Mouse (Mus musculus) CH12.LX (cell line): ENCODE results near the gene Mybpc3.

Source experiments
- CTCF ChIP-seq, 2 experiments: IDR thresholded peaks in 1 of 2; conservative IDR thresholded peaks in 1 of 2; 2 replicates each; pipeline ENCODE4 v1.5.1; 2011 to 2012; ENCODE audit warnings: low read depth in 2 of 2, low read length in 2 of 2, improper control_type of control experiment in 1 of 2, inconsistent platforms in 1 of 2, mild to moderate bottlenecking in 1 of 2, moderate library complexity in 1 of 2
- JUN ChIP-seq: IDR thresholded peaks from 2 replicates; pipeline ENCODE4 v1.6.1; 2011; ENCODE audit warnings: low read depth, mild to moderate bottlenecking, low read length, improper control_type of control experiment, moderate library complexity; ENCODE audit not compliant: insufficient read depth

GRCm38 (mm10) chr2:91108156-91108555 is 9.8 kb upstream of the Mybpc3 start:
- no peak for TF ChIP-seq CTCF (conservative IDR thresholded peaks at IDR 0.05 in 1 of 2, IDR thresholded peaks at IDR 0.05 in 1 of 2; ENCODE audit: low read depth in 2 of 2, low read length in 2 of 2)
- no peak for TF ChIP-seq JUN
